Mouse (Mus musculus) heart, adult 2 months (tissue): ENCODE results near the gene St3gal5. TPM values are rescaled to one million over a fixed set of nuclear protein-coding genes. Genes with fewer than 3 reads are reported as not detected.

ENCODE experiments used
- DNase-seq, 2 experiments: peaks; one replicate each; pipeline ENCODE4 v3.0.0; 2021
- H3K27ac ChIP-seq: fragments of 200-600 bp; 2 replicates; pipeline ENCODE4 v1.8.1; 2022
- H3K27me3 ChIP-seq: fragments of 200-500 bp; 2 replicates; pipeline ENCODE4 v1.6.1; 2012; ENCODE audit warnings: mild to moderate bottlenecking, low read length, inconsistent platforms, mixed read lengths; ENCODE audit not compliant: control insufficient read depth, insufficient read depth
- H3K36me3 ChIP-seq: fragments of 200-500 bp; 2 replicates; pipeline ENCODE4 v1.6.1; 2012; ENCODE audit warnings: low read length, inconsistent platforms; ENCODE audit not compliant: control insufficient read depth, insufficient read depth
- H3K4me1 ChIP-seq: fragments of 200-500 bp; 2 replicates; pipeline ENCODE4 v1.6.1; 2011; ENCODE audit warnings: low read length; ENCODE audit not compliant: control insufficient read depth, insufficient read depth
- H3K4me3 ChIP-seq: fragments of 200-600 bp; 2 replicates; pipeline ENCODE4 v1.8.1; 2022
- H3K79me2 ChIP-seq: fragments of 200-500 bp; replicated peaks from 2 replicates; pipeline ENCODE4 v1.6.1; 2012; ENCODE audit warnings: mild to moderate bottlenecking, inconsistent platforms, low read length, moderate library complexity, mixed read lengths; ENCODE audit not compliant: control insufficient read depth, insufficient read depth
- H3K9ac ChIP-seq: fragments of 200-500 bp; 2 replicates; pipeline ENCODE4 v1.6.1; 2012; ENCODE audit warnings: low read depth, mild to moderate bottlenecking, control low read depth, inconsistent platforms, low read length, mixed read lengths
- CTCF ChIP-seq: fragments of 200-600 bp; IDR thresholded peaks from 2 replicates; pipeline ENCODE4 v1.8.1; 2022; ENCODE audit warnings: antibody characterized with exemption, mild to moderate bottlenecking, moderate library complexity
- EP300 ChIP-seq: fragments of 200-500 bp; IDR thresholded peaks from 2 replicates; pipeline ENCODE4 v1.6.1; 2011; ENCODE audit warnings: low read depth, low read length, control low read depth; ENCODE audit not compliant: insufficient read depth
- POLR2A ChIP-seq: fragments of 200-500 bp; IDR thresholded peaks from 2 replicates; pipeline ENCODE4 v1.6.1; 2011; ENCODE audit warnings: mild to moderate bottlenecking, low read depth, low read length, control low read depth; ENCODE audit not compliant: insufficient read depth
- WGBS: fragments of 180-500 bp; shearing (Covaris S2); methylation state at CpG from one replicate; pipeline ENCODE4 v1.1.7; 2018; 5-methylcytosine and 5-hydroxymethylcytosine counted together
- intact Hi-C: fragments of 180-260 bp; cut with DNase I; formaldehyde crosslinking; loops from one replicate; pipeline ENCODE4 v1.15.1; 2025
- long read RNA-seq: library from polyadenylated mRNA; stranded (forward); transcript quantifications from one replicate; pipeline ENCODE4 v2.0.0, GENCODE M21; 2021
- polyA plus RNA-seq: library from polyadenylated mRNA; depleted of rRNA; stranded (reverse); fragments of >200 nt; gene quantifications from 2 replicates; pipeline ENCODE4 v1.2.3, GENCODE M21; 2012; rRNA removed
- total RNA-seq, 2 experiments: library from RNA; stranded (reverse); gene quantifications; 2 replicates each; pipeline ENCODE4 v1.2.3; 2021

Gene St3gal5
- total RNA-seq (10 to 100 TPM; 67.6 to 78.4 TPM), polyA plus RNA-seq (39.7 and 50.8 TPM in 2 replicates)
- long read RNA-seq, transcript St3gal5-201 (7 exons, 2,258 nt) = major isoform, 113 of 135 reads
- long read RNA-seq, transcript St3gal5-202 (7 exons, 2,439 nt) = minor isoform, 11 of 135 reads
- long read RNA-seq, partial matches to known transcripts = 4 of 135 reads
- long read RNA-seq, other reads (novel, unspliced or antisense) = 7 of 135 reads

DNA sequence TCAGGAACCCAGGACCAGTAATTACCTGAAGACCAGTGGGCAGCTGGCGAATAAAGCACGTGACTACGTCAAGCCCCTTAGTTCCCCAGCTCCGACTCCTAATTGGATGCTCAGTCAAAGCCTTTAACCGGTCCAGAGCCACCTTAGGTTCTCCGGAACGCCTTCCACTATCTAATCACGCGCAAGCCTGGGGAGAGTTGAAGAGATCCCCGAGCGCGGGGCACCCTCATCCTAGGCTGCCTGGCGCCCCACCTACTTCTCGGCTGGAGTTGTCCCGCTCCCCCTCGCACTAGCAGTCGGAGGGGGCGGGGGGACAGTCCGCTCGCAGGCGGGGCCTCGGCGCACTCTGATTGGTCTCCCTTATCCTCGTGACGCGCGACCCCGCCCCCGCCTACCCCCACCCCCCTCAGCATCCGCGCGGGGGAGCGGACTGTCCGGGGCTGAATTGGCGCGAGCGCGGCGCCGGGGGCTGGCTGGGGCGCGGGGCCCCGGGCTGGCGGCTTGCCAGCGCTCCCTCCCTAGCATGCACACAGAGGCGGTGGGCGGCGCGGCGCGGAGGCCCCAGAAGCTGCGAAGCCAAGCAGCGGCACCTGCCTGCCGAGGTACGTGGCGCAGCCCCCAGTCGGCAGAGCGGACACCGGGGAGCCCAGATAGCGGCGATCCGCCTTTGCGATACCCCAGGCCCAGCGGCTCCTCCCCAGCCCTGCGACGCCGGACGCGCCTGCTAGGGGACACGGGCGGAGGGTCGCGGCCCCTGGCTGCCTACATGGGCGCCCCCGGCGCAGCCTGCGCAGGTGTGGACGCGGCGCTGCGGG, at the start of gene St3gal5:
Gene St3gal5, plus strand, starts transcription at position 412 of the 815 bp plus-strand sequence.
- Histone ChIP-seq H3K9ac (peak within 1 kb of the TSS; percentile 93), H3K79me2 (0 out of 2 replicates have a peak, but pooled peaks cover 3% of the 10 kb centered on the region), H3K27ac (peak within 1 kb of the TSS; percentile 84), H3K4me1 (peaks cover 2% of the 10 kb centered on the region), H3K36me3 (no peaks in the 10 kb centered on the region), H3K4me3 (peak within 1 kb of the TSS; percentile 79), H3K27me3 (no peaks in the 10 kb centered on the region)
- peak; percentile 91 to 92 for DNase-seq
- intact Hi-C loops = loop anchor here (1.0 to 5.0 kb wide), 3 partner anchors 67 to 149 kb away; no protein-coding TSS in a partner anchor
- peak; percentile 51 for TF ChIP-seq CTCF
- TF ChIP-seq EP300 = no peak
- TF ChIP-seq POLR2A = peak; percentile 66
- WGBS = under 1% methylated on average over 71 of the region's 81 CpGs

DNA sequence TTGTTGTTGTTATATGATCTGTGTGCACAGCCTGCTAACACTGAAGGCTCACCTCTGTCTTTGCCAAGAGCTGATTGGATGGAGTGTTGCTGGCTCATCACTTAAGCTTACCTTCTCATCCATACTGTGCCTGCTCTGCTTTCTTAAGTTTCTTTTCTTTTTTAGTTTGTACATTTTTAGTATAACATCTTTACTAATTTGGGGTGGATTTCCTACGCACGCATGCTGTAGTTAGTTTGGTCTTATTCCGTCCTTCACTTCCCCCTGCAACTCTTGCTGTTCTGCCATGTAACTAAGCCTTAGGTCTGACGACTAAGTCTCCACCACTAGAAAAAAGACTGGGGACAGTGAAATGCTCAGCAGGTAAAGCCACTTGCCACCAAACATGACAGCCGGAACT, 48.7 kb upstream of the St3gal5 start:
- Histone ChIP-seq H3K9ac (no peak overlapping the region), H3K27ac (no peak overlapping the region), H3K36me3 (peaks cover 4% of the 10 kb centered on the region; the same call in 1 of the 2 replicates), H3K79me2 (no peaks in the 10 kb centered on the region), H3K4me1 (peaks cover 10% of the 10 kb centered on the region), H3K4me3 (no peak overlapping the region), H3K27me3 (peaks cover 1% of the 10 kb centered on the region; the same call in 1 of the 2 replicates)
- TF ChIP-seq CTCF = no peak
- no peak for TF ChIP-seq EP300
- no peak for TF ChIP-seq POLR2A
- intact Hi-C loops = loop anchor here (5.0 kb wide), 1 partner anchor 44 kb away; no protein-coding TSS in a partner anchor
- WGBS = 93% methylated on average over 5 of the region's 5 CpGs
- no peak for DNase-seq

DNA sequence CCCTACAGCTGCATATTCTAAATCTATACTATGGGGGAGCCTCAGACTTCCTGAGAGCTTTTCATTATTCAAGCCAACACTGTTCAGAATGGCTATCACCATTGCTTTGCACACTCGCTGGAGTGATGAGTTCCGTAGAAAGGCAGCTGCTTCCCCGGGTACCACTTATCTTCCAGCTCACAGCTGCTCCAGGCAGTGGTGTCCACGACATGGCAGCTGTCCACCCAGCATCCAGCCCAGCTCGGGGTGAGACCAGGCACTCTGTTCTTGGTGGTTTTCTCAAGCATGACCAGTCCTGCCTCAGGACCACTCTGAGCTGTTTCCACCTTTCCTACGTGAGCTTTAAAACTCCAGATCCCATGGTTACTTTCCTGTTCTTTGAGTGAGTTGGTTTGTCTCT, 47.5 kb upstream of the St3gal5 start:
- intact Hi-C loops = loop anchor here (5.0 kb wide), 1 partner anchor 42 kb away; no protein-coding TSS in a partner anchor
- TF ChIP-seq POLR2A (no peak), EP300 (no peak), CTCF (no peak)
- H3K79me2 ChIP-seq = no peaks in the 10 kb centered on the region
- peaks cover 4% of the 10 kb centered on the region; the same call in 1 of the 2 replicates for H3K36me3 ChIP-seq
- H3K4me1 ChIP-seq = peaks cover 10% of the 10 kb centered on the region
- no peak overlapping the region for H3K9ac ChIP-seq
- H3K27me3 ChIP-seq = peaks cover 1% of the 10 kb centered on the region; the same call in 1 of the 2 replicates
- DNase-seq = no peak
- H3K27ac ChIP-seq = no peak overlapping the region
- WGBS = 50% methylated on average over 6 of the region's 6 CpGs
- no peak overlapping the region for H3K4me3 ChIP-seq

DNA sequence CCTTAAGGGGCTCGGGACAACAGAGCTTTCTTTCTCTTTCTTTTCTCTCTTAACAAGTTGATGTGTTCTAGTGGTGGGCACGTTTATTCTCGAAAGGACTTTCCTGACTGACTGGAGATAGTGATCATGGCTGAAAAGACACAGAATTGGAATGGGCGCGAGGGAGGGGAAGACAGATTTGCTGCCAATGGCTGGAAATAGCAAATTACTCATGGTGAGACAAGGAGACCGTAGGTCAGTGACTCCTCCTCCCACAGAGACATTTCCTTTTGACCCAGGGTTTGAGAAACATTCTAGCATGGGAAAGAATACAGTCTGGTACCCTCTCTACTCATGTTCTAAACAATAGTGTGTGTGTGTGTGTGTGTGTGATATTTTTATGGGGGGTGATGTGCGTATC, 46.6 kb upstream of the St3gal5 start:
- H3K27ac ChIP-seq = no peak overlapping the region
- peaks cover 4% of the 10 kb centered on the region; the same call in 1 of the 2 replicates for H3K36me3 ChIP-seq
- intact Hi-C loops = no loop called here
- TF ChIP-seq EP300 (no peak), CTCF (no peak), POLR2A (no peak)
- H3K9ac ChIP-seq = no peak overlapping the region
- DNase-seq = no peak
- 20% methylated on average over 7 of the region's 7 CpGs for WGBS
- H3K27me3 ChIP-seq = peaks cover 1% of the 10 kb centered on the region; the same call in 1 of the 2 replicates
- H3K4me3 ChIP-seq = no peak overlapping the region
- peaks cover 10% of the 10 kb centered on the region for H3K4me1 ChIP-seq
- no peaks in the 10 kb centered on the region for H3K79me2 ChIP-seq

DNA sequence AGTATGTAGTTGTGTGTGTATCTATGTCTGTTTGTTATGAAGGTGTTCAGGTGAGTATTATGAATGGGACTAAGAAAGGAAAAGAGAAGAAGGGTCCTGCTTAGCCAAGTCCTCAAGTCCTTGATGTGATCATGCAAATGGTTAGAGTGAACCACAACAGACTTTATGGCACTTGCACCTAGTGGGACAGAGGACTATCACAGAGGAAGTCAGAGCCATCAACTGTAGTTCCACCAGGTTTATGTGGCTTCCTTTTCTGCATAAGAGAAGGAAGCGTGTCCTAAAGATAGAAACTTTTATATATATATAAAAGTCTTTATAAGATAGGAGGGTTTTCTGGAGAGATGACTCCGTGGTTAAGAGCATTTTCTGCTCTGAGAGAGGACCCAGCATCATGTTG, 46.1 kb upstream of the St3gal5 start:
- H3K27me3 ChIP-seq = peaks cover 1% of the 10 kb centered on the region; the same call in 1 of the 2 replicates
- peaks cover 4% of the 10 kb centered on the region; the same call in 1 of the 2 replicates for H3K36me3 ChIP-seq
- 59% methylated on average over 2 of the region's 2 CpGs for WGBS
- intact Hi-C loops = no loop called here
- no peak for TF ChIP-seq CTCF
- TF ChIP-seq POLR2A = no peak
- TF ChIP-seq EP300 = no peak
- DNase-seq = no peak
- no peak overlapping the region for H3K27ac ChIP-seq
- peaks cover 10% of the 10 kb centered on the region for H3K4me1 ChIP-seq
- H3K4me3 ChIP-seq = no peak overlapping the region
- H3K9ac ChIP-seq = no peak overlapping the region
- H3K79me2 ChIP-seq = no peaks in the 10 kb centered on the region
